Mouse (Mus musculus): ENCODE measurements around the gene Lmbr1l. TPM values are rescaled to one million over a fixed set of nuclear protein-coding genes. Genes with fewer than 3 reads are reported as not detected.
"Not testable (repeated sequence)": the region's sequence is repeated elsewhere in the genome, so short reads cannot be mapped to it uniquely, and the experiment has no call there.

The Lmbr1l gene
- polyA plus RNA-seq, 1 experiment from 2014 or later: 22.3 TPM

- not testable (repeated sequence) for H3K27me3 ChIP-seq (ENCODE audit: insufficient read depth, poor library complexity, severe bottlenecking); H3K9me3 ChIP-seq; DNase-seq (ENCODE audit: low spot score)
- Histone ChIP-seq H3K4me3 (peak overlapping the region; percentile 96), H3K4me1 (replicated peaks) (peaks cover 46% of the 10 kb centered on the region), H3K36me3 (peaks cover 30% of the 10 kb centered on the region), H3K27ac (peak overlapping the region; percentile 99)
- WGBS: 89% methylated on average over 11 of the region's 15 CpGs
These were observed 33.4 kb upstream of the Lmbr1l start for GRCm38 (mm10) chr15:98951122-98952062.

GRCm38 (mm10) chr15:98949607-98949892 lies 31.5 kb upstream of the Lmbr1l start:
- Histone ChIP-seq H3K4me3 (peak overlapping the region; percentile 29), H3K27me3 (ENCODE audit: insufficient read depth, poor library complexity, severe bottlenecking) (no peaks in the 10 kb centered on the region), H3K4me1 (replicated peaks) (peaks cover 29% of the 10 kb centered on the region), H3K27ac (no peak overlapping the region), H3K36me3 (peaks cover 33% of the 10 kb centered on the region), H3K9me3 (peaks cover 4% of the 10 kb centered on the region; the same call in 1 of the 2 replicates)
- peak; percentile 35 for DNase-seq (ENCODE audit: low spot score)
- WGBS: 65% methylated on average over 3 of the region's 3 CpGs

- DNase-seq (ENCODE audit: low spot score): no peak
- Histone ChIP-seq H3K27ac (no peak overlapping the region), H3K36me3 (peaks cover 38% of the 10 kb centered on the region), H3K4me1 (replicated peaks) (peaks cover 24% of the 10 kb centered on the region), H3K27me3 (ENCODE audit: insufficient read depth, poor library complexity, severe bottlenecking) (no peaks in the 10 kb centered on the region), H3K9me3 (peaks cover 4% of the 10 kb centered on the region; the same call in 1 of the 2 replicates), H3K4me3 (peak overlapping the region; percentile 29)
- WGBS: 78% methylated on average over 6 of the region's 6 CpGs
These were observed 31.0 kb upstream of the Lmbr1l start for GRCm38 (mm10) chr15:98948857-98949606.

GRCm38 (mm10) chr15:98948382-98948781 lies 30.4 kb upstream of the Lmbr1l start:
- H3K27me3 ChIP-seq (ENCODE audit: insufficient read depth, poor library complexity, severe bottlenecking): no peaks in the 10 kb centered on the region
- DNase-seq (ENCODE audit: low spot score): no peak
- H3K36me3 ChIP-seq: peaks cover 38% of the 10 kb centered on the region
- H3K4me3 ChIP-seq: no peak overlapping the region
- peaks cover 4% of the 10 kb centered on the region; the same call in 1 of the 2 replicates for H3K9me3 ChIP-seq
- H3K27ac ChIP-seq: no peak overlapping the region
- peaks cover 21% of the 10 kb centered on the region for H3K4me1 ChIP-seq (replicated peaks)

GRCm38 (mm10) chr15:98947884-98948283 lies 29.9 kb upstream of the Lmbr1l start:
- no peak for DNase-seq (ENCODE audit: low spot score)
- Histone ChIP-seq H3K27ac (no peak overlapping the region), H3K27me3 (ENCODE audit: insufficient read depth, poor library complexity, severe bottlenecking) (no peaks in the 10 kb centered on the region), H3K4me3 (no peak overlapping the region), H3K4me1 (replicated peaks) (peaks cover 21% of the 10 kb centered on the region), H3K9me3 (peaks cover 4% of the 10 kb centered on the region; the same call in 1 of the 2 replicates), H3K36me3 (peaks cover 38% of the 10 kb centered on the region)
- 36% methylated on average over 3 of the region's 3 CpGs for WGBS

- Histone ChIP-seq H3K36me3 (peaks cover 12% of the 10 kb centered on the region; the same call in 1 of the 2 replicates), H3K27me3 (ENCODE audit: insufficient read depth, poor library complexity, severe bottlenecking) (no peaks in the 10 kb centered on the region), H3K9me3 (peaks cover 4% of the 10 kb centered on the region; the same call in 1 of the 2 replicates), H3K4me3 (no peak overlapping the region), H3K27ac (no peak overlapping the region), H3K4me1 (replicated peaks) (peaks cover 6% of the 10 kb centered on the region)
- DNase-seq (ENCODE audit: low spot score): no peak
- WGBS: 81% methylated on average over 4 of the region's 4 CpGs
These were observed 25.1 kb upstream of the Lmbr1l start for GRCm38 (mm10) chr15:98943133-98943532.

- no peak for DNase-seq (ENCODE audit: low spot score)
- peaks cover 4% of the 10 kb centered on the region; the same call in 1 of the 2 replicates for H3K9me3 ChIP-seq
- H3K36me3 ChIP-seq: peaks cover 8% of the 10 kb centered on the region; the same call in 1 of the 2 replicates
- WGBS: 89% methylated on average over 4 of the region's 4 CpGs
- H3K4me3 ChIP-seq: no peak overlapping the region
- H3K27ac ChIP-seq: no peak overlapping the region
- H3K27me3 ChIP-seq (ENCODE audit: insufficient read depth, poor library complexity, severe bottlenecking): no peaks in the 10 kb centered on the region
- H3K4me1 ChIP-seq (replicated peaks): no peaks in the 10 kb centered on the region
These were observed 24.1 kb upstream of the Lmbr1l start for GRCm38 (mm10) chr15:98942081-98942480.

- DNase-seq (ENCODE audit: low spot score): no peak
- Histone ChIP-seq H3K9me3 (peaks cover 4% of the 10 kb centered on the region; the same call in 1 of the 2 replicates), H3K27me3 (ENCODE audit: insufficient read depth, poor library complexity, severe bottlenecking) (no peaks in the 10 kb centered on the region), H3K4me3 (no peak overlapping the region), H3K4me1 (replicated peaks) (no peaks in the 10 kb centered on the region), H3K27ac (no peak overlapping the region), H3K36me3 (peaks cover 8% of the 10 kb centered on the region; the same call in 1 of the 2 replicates)
- 89% methylated on average over 2 of the region's 2 CpGs for WGBS
These were observed 23.5 kb upstream of the Lmbr1l start for GRCm38 (mm10) chr15:98941539-98941938.

- Histone ChIP-seq H3K4me1 (replicated peaks) (peaks cover 2% of the 10 kb centered on the region), H3K27ac (no peak overlapping the region), H3K27me3 (ENCODE audit: insufficient read depth, poor library complexity, severe bottlenecking) (no peaks in the 10 kb centered on the region), H3K4me3 (no peak overlapping the region), H3K9me3 (peaks cover 4% of the 10 kb centered on the region; the same call in 1 of the 2 replicates), H3K36me3 (peaks cover 8% of the 10 kb centered on the region; the same call in 1 of the 2 replicates)
- DNase-seq (ENCODE audit: low spot score): no peak
- 76% methylated on average over 10 of the region's 10 CpGs for WGBS
These were observed 22.8 kb upstream of the Lmbr1l start for GRCm38 (mm10) chr15:98940816-98941215.

- H3K4me3 ChIP-seq: peak within 1 kb of the TSS; percentile 68
- H3K36me3 ChIP-seq: peaks cover 23% of the 10 kb centered on the region
- peak within 1 kb of the TSS; percentile 96 for H3K27ac ChIP-seq
- no peaks in the 10 kb centered on the region for H3K9me3 ChIP-seq
- DNase-seq (ENCODE audit: low spot score): peak; percentile 89
- H3K4me1 ChIP-seq (replicated peaks): peaks cover 23% of the 10 kb centered on the region
- under 1% methylated on average over 58 of the region's 58 CpGs for WGBS
- H3K27me3 ChIP-seq (ENCODE audit: insufficient read depth, poor library complexity, severe bottlenecking): no peaks in the 10 kb centered on the region
These were observed 16.3 kb upstream of the Lmbr1l start, which contains the start of gene Tuba1b for GRCm38 (mm10) chr15:98934217-98934839. TSS of gene Tuba1b (minus strand) at chr15:98934565.

- WGBS: under 1% methylated on average over 35 of the region's 35 CpGs
These were observed 15.8 kb upstream of the Lmbr1l start for GRCm38 (mm10) chr15:98933833-98934216.

GRCm38 (mm10) chr15:98933004-98933671 lies 15.1 kb upstream of the Lmbr1l start:
- Histone ChIP-seq H3K36me3 (peaks cover 23% of the 10 kb centered on the region), H3K27ac (peak overlapping the region; percentile 96), H3K4me3 (peak overlapping the region; percentile 68), H3K4me1 (replicated peaks) (peaks cover 34% of the 10 kb centered on the region)
- WGBS: 23% methylated on average over 8 of the region's 9 CpGs
- H3K27me3 ChIP-seq (ENCODE audit: insufficient read depth, poor library complexity, severe bottlenecking); H3K9me3 ChIP-seq; DNase-seq (ENCODE audit: low spot score): not testable (repeated sequence)

More at GRCm38 (mm10) chr15:98933833-98934216, 15.8 kb upstream of the Lmbr1l start:
- peaks cover 28% of the 10 kb centered on the region for H3K4me1 ChIP-seq (replicated peaks)
- H3K4me3 ChIP-seq: peak overlapping the region; percentile 68
- peak overlapping the region; percentile 96 for H3K27ac ChIP-seq
- no peaks in the 10 kb centered on the region for H3K27me3 ChIP-seq (ENCODE audit: insufficient read depth, poor library complexity, severe bottlenecking)
- peak; percentile 96 for DNase-seq (ENCODE audit: low spot score)
- H3K9me3 ChIP-seq: no peaks in the 10 kb centered on the region
- peaks cover 23% of the 10 kb centered on the region for H3K36me3 ChIP-seq
